Mouse (Mus musculus): Measurements from ENCODE around the gene Il5ra.

GRCm38 (mm10) chr6:106761486-106761885 lies 12.6 kb upstream of the Il5ra start:
- TF ChIP-seq ZNF384 (IDR thresholded peaks at IDR 0.05; ENCODE audit: low read depth, low read length) = no peak
- no peak for TF ChIP-seq HCFC1 (IDR thresholded peaks at IDR 0.05; ENCODE audit: borderline replicate concordance, insufficient read depth, low read length)
- no peak for TF ChIP-seq CHD2 (IDR thresholded peaks at IDR 0.05; ENCODE audit: low read depth, low read length)
- no peak for TF ChIP-seq ZC3H11A (IDR thresholded peaks at IDR 0.05; ENCODE audit: borderline replicate concordance, low read depth, low read length)
- TF ChIP-seq MAFK (IDR thresholded peaks at IDR 0.05; ENCODE audit: insufficient read depth, low read depth, low read length) = no peak
